Mouse (Mus musculus) layer of hippocampus, adult 9-10 months (tissue): ENCODE data around the gene Gm20388.

ENCODE experiments used
- DNase-seq: peaks from one replicate; pipeline ENCODE4 v3.0.0; 2022; ENCODE audit warnings: low spot score

The Gm20388 gene

GRCm38 (mm10) chr8:123653308-123653993 lies 3742.8 kb downstream of the Gm20388 start, which contains the start of gene Rhou:
Rhou (plus strand) TSS chr8:123653929.
- DNase-seq: peak; percentile 50

- no peak for DNase-seq
Measured at GRCm38 (mm10) chr8:123653994-123654569, 3743.4 kb downstream of the Gm20388 start.

GRCm38 (mm10) chr8:123654763-123655162 lies 3744.1 kb downstream of the Gm20388 start:
- DNase-seq: no peak

- DNase-seq: no peak
Measured at GRCm38 (mm10) chr8:123655351-123655779, 3744.7 kb downstream of the Gm20388 start.

GRCm38 (mm10) chr8:123657826-123658225 lies 3747.2 kb downstream of the Gm20388 start:
- DNase-seq: no peak

- no peak for DNase-seq
Measured at GRCm38 (mm10) chr8:123659469-123660057, 3748.9 kb downstream of the Gm20388 start.

GRCm38 (mm10) chr8:123661515-123661914 lies 3750.9 kb downstream of the Gm20388 start:
- DNase-seq: no peak

GRCm38 (mm10) chr8:123665580-123665979 lies 3754.9 kb downstream of the Gm20388 start:
- no peak for DNase-seq

GRCm38 (mm10) chr8:123666832-123667231 lies 3756.2 kb downstream of the Gm20388 start:
- no peak for DNase-seq

GRCm38 (mm10) chr8:123668681-123669080 lies 3758.0 kb downstream of the Gm20388 start:
- no peak for DNase-seq

- DNase-seq: no peak
Measured at GRCm38 (mm10) chr8:123670766-123671165, 3760.1 kb downstream of the Gm20388 start.

GRCm38 (mm10) chr8:123671454-123671853 lies 3760.8 kb downstream of the Gm20388 start:
- DNase-seq: no peak

- no peak for DNase-seq
Measured at GRCm38 (mm10) chr8:123672648-123673047, 3762.0 kb downstream of the Gm20388 start.

GRCm38 (mm10) chr8:123675611-123676010 lies 3765.0 kb downstream of the Gm20388 start:
- DNase-seq: no peak

GRCm38 (mm10) chr8:123678390-123678789 lies 3767.7 kb downstream of the Gm20388 start:
- DNase-seq: no peak

- no peak for DNase-seq
Measured at GRCm38 (mm10) chr8:123682073-123682761, 3771.6 kb downstream of the Gm20388 start.

- no peak for DNase-seq
Measured at GRCm38 (mm10) chr8:123683321-123683720, 3772.7 kb downstream of the Gm20388 start.

- no peak for DNase-seq
Measured at GRCm38 (mm10) chr8:123684806-123685205, 3774.2 kb downstream of the Gm20388 start.

- no peak for DNase-seq
Measured at GRCm38 (mm10) chr8:123685477-123685876, 3774.8 kb downstream of the Gm20388 start.

GRCm38 (mm10) chr8:123687826-123688225 lies 3777.2 kb downstream of the Gm20388 start:
- DNase-seq: no peak

GRCm38 (mm10) chr8:123692165-123692962 lies 3781.7 kb downstream of the Gm20388 start:
- no peak for DNase-seq

GRCm38 (mm10) chr8:123696167-123696566 lies 3785.5 kb downstream of the Gm20388 start:
- no peak for DNase-seq
